Mouse (Mus musculus): ENCODE results near the gene Slc8a3. TPM values are rescaled to one million over a fixed set of nuclear protein-coding genes. Genes with fewer than 3 reads are reported as not detected.

Gene Slc8a3
- polyA plus RNA-seq, 1 experiment, result 0.51 TPM

Other genes starting within 250 kb of the Slc8a3 start
- 1.6 and 1.9 TPM in 2 replicates for gene Gm4787, start 46.3 kb upstream of the Slc8a3 start, polyA plus RNA-seq (2012; rRNA removed)
- gene Adam4, start 88.8 kb upstream of the Slc8a3 start, polyA plus RNA-seq (2012; rRNA removed), result 1.3 and 1.5 TPM in 2 replicates
- gene Cox16, start 151.9 kb upstream of the Slc8a3 start, polyA plus RNA-seq (2012; rRNA removed), result 73.2 and 88.9 TPM in 2 replicates
- gene Gm20498, start 199.7 kb upstream of the Slc8a3 start, polyA plus RNA-seq (2012; rRNA removed), result 14.6 and 20.0 TPM in 2 replicates
- 36.6 and 38.0 TPM in 2 replicates for gene Synj2bp, start 199.7 kb upstream of the Slc8a3 start, polyA plus RNA-seq (2012; rRNA removed)
- gene Adam21, start 235.3 kb upstream of the Slc8a3 start, polyA plus RNA-seq (2012; rRNA removed), result 0.04 and 0.06 TPM in 2 replicates